Mouse (Mus musculus) T-helper 2 cell (primary cell): ENCODE measurements around the gene Amotl2.

Source experiments
- in situ Hi-C: fragments of 300-600 bp; cut with MboI, MseI; formaldehyde crosslinking; loops from one replicate; pipeline ENCODE4 v1.15.1; 2025; ENCODE audit warnings: high pct_unique_total_duplicates

Amotl2 gene

GRCm38 (mm10) chr9:102716481-102717163 is at the start of gene Amotl2:
Amotl2 (plus strand) TSS chr9:102716672.
- in situ Hi-C loops = loop anchor here (5.0 kb wide), 1 partner anchor 151 kb away; no protein-coding TSS in a partner anchor

DNA sequence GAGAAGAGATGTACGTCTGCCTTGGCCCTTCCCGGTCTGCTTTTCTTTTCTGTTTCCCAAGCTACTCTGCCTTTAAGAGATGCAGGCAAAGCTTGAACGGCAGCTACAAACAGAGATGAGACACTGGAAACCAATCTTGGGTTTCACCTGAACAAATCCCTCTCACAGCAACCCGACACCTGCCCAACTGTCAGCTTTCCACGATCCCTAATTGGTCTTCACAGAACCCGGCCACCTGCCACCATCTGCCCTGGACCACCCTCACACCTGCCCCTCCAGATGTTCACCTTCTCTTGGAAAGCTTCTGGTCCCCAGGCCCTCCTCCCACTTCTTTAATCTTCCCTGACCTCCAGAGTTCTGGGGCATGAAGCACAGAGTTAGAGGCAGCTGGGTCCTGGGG is 48.4 kb upstream of the Amotl2 start:
- in situ Hi-C loops = no loop called here

DNA sequence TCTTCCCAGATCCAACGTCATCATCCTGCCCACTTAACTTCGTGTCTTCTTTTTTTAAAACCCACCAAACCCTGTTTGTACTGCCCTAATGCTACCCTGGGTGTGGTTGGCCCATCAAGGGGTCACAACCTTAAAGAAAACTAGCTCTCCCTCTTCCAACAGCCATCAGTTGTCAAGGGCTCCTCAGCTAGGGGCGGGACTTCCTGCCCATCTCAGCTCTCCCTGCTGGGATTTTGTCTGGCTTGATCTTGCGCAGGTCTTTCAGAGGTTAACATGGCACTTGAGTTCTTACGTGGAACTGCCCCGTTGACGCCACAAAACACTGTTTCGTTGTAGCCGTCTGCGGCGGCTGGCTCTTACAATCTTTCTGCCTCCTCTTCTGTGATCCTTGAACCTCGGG is 47.6 kb upstream of the Amotl2 start:
- in situ Hi-C loops = no loop called here

DNA sequence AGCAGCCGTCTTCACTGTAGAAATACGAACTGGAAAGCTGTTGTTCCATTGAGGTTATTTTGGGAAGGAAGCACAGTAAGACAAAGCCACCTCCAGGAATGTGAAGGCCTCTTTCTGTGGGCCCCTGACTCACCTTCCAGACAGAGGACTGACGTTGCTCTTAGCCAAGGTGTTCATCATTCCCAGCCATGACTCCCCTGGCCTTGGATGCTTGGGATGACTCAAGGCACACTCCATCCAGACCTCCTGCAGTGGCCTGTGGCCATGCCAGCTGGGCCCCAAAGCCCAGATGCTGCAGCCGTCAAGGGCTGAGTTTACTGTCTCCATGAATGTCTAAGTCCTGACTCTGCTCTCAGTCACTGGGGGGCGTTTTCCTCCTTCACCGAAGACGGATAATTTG is 43.1 kb upstream of the Amotl2 start:
- in situ Hi-C loops = no loop called here

DNA sequence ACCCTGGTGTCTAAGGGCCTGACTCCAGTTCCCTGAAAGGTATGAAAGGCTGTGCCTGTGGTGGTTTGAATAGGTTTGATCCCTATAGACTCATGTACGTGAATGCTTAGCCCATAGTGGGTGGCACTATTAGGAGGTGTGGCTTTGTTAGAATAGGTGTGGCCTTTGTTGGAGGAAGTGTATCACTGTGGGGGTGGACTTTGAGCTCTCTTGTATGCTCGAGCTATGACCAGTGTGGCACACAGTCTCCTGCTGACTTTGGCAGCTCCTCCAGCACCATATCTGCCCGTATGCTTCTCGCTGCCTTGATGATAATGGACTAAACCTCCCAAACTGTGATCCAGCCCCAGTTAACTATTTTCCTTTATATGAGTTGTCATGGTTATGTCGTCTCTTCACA is 40.5 kb upstream of the Amotl2 start:
- in situ Hi-C loops = no loop called here

GRCm38 (mm10) chr9:102681470-102681869 is 35.0 kb upstream of the Amotl2 start:
- in situ Hi-C loops = no loop called here

DNA sequence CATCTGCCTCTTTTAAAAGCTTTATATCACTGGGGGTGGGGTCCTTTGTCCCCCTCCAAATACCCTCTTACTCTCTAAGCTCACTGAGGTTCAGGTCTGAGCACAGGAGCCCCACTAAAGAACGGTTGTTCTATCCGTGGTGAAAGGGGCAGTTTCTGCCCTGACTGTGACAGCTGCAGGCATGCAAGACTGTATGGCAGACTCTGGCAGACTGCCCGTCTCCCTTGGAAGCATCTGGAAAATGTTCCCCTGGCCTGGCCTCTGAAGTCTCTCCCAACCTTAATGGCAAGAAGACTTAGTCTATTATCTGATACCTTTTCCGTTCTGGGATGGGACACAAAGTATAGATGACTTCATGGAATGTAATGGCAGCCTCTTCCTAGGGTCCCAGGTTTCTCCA is 28.5 kb upstream of the Amotl2 start:
- in situ Hi-C loops = no loop called here

GRCm38 (mm10) chr9:102689406-102689939 is 27.0 kb upstream of the Amotl2 start:
- in situ Hi-C loops = no loop called here

DNA sequence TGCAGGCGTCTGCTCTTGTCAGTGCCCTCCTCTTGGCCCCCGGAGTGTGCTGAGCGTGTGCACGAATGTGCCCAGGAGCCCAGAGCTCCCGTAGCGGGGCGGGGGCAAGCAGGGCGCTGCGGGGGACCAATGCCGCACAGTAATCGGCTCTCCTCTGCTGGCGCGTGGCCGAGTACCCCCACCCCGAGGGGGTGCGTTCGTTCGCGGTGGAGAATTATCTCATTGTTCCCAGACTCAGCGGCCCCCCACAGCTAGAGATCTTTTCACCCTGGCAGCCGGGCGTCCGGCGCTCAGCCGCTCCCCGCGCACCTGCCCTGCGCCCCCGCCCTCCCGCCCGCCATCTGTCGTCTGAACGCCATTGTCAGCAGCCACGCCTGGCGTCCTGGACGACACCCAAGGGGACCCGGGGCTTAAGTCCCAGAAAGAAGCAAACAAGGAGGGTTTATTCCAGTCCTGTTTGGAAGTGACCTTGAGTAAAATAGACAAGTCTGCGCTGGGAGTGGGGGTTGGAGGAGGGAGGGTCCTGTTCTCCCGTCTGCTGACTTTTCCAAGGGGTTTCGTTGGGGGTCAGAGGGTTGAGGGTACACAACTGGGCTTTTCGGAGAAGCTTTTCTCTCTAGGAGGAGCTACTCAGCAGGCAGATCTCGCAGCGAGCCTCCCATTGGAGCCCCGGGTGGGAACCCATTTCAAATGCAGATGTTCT is 26.4 kb upstream of the Amotl2 start:
- in situ Hi-C loops = no loop called here

GRCm38 (mm10) chr9:102690891-102691290 is 25.6 kb upstream of the Amotl2 start:
- in situ Hi-C loops = no loop called here

GRCm38 (mm10) chr9:102692564-102693475 is 23.7 kb upstream of the Amotl2 start:
- in situ Hi-C loops = no loop called here

GRCm38 (mm10) chr9:102701042-102701441 is 15.4 kb upstream of the Amotl2 start:
- in situ Hi-C loops = no loop called here

DNA sequence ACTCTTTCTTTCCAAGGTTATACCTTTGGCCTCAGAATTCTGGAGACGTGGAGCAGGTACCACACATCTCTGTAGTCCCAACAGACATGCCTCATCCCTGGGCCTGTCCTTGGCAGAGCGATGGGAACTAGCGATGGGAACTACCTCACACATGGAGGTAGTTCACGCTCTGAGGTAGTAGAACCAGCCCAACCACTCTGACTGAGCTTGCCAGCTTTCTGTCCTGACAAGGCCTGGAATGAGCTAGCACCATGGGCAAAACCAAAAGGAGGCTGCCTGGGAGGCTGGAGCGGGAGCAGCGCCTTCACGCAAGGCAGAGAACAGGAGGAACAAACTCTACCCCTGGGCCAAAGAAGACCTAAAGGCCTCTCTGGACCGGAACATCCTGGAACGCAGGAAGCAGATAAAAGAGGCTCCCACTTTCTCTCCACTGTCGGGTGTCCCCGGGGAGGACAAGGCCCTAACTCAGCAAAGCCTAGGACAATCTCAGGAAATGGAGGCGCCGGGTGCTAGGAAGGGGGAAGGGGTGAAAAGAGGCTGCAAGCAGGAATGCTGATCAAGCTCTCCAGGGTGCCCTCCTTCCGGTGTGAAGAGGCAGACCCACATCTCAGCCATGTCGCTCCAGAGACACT is 6.9 kb upstream of the Amotl2 start:
- in situ Hi-C loops = no loop called here

DNA sequence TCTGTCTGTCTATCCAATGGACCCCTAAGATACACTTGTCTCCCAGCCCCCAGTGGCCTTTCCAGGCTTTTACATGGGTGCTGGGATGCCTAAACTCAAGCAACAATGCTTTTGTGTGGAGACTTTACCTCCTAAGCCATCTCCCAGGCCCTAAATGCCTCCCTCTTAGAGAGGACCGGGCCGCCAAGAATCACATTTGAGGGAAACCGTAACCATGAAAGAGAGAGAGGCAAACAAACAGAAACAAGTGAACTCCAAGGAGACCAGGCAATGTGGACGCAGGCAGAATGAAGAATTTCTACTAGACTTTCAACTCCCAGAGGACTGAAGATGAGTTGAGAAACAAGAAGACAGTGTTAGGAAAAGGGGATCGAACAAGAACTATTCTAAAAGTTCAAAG is 6.0 kb upstream of the Amotl2 start:
- in situ Hi-C loops = no loop called here

DNA sequence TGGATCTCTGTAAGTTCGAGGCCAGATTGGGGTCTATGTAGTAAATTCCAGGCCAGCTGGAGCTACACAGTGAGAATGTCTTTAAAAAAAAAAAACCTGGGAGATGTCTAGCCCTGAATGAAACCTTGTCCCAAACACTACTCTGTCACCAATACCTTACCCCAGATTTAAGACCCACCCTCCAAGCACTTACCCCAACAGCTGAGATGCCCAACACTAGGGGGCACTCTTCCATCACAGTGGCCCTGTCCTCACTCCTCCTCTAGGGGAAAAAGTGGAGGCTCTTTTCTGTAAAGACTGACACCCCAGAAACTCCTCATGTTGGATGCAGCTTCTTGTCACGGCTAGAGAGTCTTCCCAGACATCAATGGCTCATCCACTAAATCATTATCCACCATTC is 2.7 kb upstream of the Amotl2 start:
- in situ Hi-C loops = no loop called here

- in situ Hi-C loops = loop anchor here (5.0 kb wide), 1 partner anchor 152 kb away; no protein-coding TSS in a partner anchor
Measured at GRCm38 (mm10) chr9:102714893-102715505, 1.5 kb upstream of the Amotl2 start.

DNA sequence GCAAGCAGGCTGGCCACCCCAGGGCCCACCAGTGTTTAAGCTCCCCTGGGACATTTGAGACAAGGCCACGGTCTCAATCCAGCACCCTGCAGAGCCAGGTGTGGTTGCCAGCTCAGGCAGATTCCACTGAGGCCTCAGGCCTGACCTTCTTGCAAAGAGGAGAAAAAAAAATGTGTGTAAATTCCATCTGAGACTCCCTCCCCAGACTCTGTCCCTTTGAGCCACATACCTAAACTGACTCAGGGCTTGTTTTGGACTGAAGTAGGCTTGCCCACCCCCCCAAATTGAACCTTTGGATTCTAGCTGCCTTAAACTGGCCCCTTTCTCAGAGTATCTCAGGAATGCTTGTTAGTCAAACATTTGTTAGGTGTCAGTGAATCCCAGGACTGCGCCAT is 969 bp upstream of the Amotl2 start:
- in situ Hi-C loops = loop anchor here (5.0 kb wide), 1 partner anchor 152 kb away; no protein-coding TSS in a partner anchor

DNA sequence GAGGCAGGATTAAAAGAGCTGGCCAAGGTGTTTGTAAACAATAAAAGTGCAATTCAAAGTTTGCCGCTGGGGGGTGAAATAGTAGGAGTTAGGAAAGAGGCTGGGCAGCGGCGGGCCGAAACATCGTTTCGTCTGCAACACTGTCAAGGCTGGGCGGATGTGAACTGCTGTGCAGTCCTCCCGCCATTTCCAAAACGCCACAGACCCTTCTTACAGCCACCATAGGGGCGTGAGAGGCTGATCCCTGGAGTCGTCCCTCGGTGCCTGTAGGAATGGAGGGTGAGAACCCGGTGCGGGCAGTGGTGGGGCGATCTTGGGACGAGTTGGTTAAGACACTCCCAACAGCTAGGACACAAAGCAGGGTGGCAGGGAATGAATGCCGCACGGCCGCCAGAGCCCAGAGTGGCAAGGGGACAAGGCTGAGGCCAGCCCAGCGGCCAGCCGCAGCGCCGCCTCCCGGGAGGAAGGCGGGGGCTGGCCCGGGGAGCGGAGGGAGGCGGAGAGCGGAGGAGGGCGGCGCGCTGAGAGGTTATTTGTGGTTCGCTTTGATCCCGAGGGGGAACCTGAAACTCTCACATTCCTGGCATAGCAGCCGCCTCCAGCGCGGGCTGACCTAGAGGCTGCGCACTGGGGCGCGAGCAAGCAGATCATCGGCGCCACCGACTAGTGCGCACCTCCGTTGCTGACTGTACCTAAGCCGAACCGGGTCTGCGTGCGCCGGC is 853 bp downstream of the Amotl2 start:
- in situ Hi-C loops = loop anchor here (5.0 kb wide), 1 partner anchor 150 kb away; no protein-coding TSS in a partner anchor

- in situ Hi-C loops = loop anchor here (5.0 kb wide), 1 partner anchor 149 kb away; no protein-coding TSS in a partner anchor
Measured at GRCm38 (mm10) chr9:102717886-102718643, 1.6 kb downstream of the Amotl2 start.
